Mouse (Mus musculus): ENCODE data around the gene Prkd3.

DNA sequence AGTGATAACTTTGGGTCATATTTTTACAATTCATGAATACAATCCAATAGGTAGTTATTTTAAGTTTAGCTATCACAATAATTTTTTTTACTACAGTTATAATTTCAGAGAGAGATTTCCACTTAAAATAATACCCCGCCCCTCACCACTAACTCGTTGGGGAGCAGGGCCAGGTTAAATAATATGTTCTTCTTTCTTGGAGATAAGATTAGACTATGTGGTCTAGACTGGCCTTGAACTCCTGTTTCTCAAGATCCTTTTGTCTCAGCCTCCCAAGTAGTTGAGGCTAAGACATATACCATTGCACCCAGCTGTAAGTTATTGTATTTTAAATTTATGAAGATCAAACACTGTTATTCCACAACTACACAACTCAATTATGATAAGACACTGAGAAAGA lies 7.0 kb downstream of the Prkd3 start:
- TF ChIP-seq CTCF (IDR thresholded peaks at IDR 0.05 in 2 of 3, conservative IDR thresholded peaks at IDR 0.05 in 1 of 3; ENCODE audit: control insufficient read depth in 1 of 3, insufficient read depth in 1 of 3, low read depth in 2 of 3, low read length in 3 of 3, poor library complexity in 1 of 3, severe bottlenecking in 1 of 3) (no peak), KAT2A (conservative IDR thresholded peaks at IDR 0.05; ENCODE audit: low read depth, low read length) (no peak), MAX (IDR thresholded peaks at IDR 0.05; ENCODE audit: low read length) (no peak), RCOR1 (IDR thresholded peaks at IDR 0.05; ENCODE audit: low read depth, low read length) (peak; percentile 43), CHD2 (IDR thresholded peaks at IDR 0.05; ENCODE audit: low read length) (no peak), ELF1 (IDR thresholded peaks at IDR 0.05; ENCODE audit: low read depth, low read length) (no peak), MEF2A (IDR thresholded peaks at IDR 0.05; ENCODE audit: extremely low read depth, insufficient replicate concordance, low read depth, low read length, poor library complexity, severe bottlenecking) (no peak), POLR2A (IDR thresholded peaks at IDR 0.05; ENCODE audit: control insufficient read depth in 1 of 2, insufficient read depth in 1 of 2, low read depth in 1 of 2, low read length in 2 of 2, poor library complexity in 1 of 2) (no peak)
